Mouse (Mus musculus) stomach, postnatal 0 days (tissue): ENCODE data around the gene Bean1. TPM values are rescaled to one million over a fixed set of nuclear protein-coding genes. Genes with fewer than 3 reads are reported as not detected.

ENCODE experiments used
- ATAC-seq: fragments of 200-750 bp; cut with Nextera tagmentation; 2 replicates; pipeline ENCODE4 v1.8.0; 2017; ENCODE audit not compliant: low FRiP score, low TSS enrichment
- DNase-seq: peaks from one replicate; pipeline ENCODE4 v3.0.0-alpha.2; 2016; ENCODE audit warnings: low spot score
- H3K27ac ChIP-seq: fragments of 300-500 bp; sonication (generic); replicated peaks from 2 replicates; pipeline ENCODE4 v1.5.1; 2014; ENCODE audit warnings: mild to moderate bottlenecking, control low read depth
- H3K27me3 ChIP-seq: fragments of 300-500 bp; sonication (generic); 2 replicates; pipeline ENCODE4 v1.6.1; 2014; ENCODE audit warnings: low read length; ENCODE audit not compliant: control insufficient read depth, insufficient read depth
- H3K36me3 ChIP-seq: fragments of 300-500 bp; sonication (generic); 2 replicates; pipeline ENCODE4 v1.6.1; 2014; ENCODE audit warnings: low read length, mixed read lengths; ENCODE audit not compliant: control insufficient read depth, insufficient read depth
- H3K4me1 ChIP-seq: fragments of 300-500 bp; sonication (generic); replicated peaks from 2 replicates; pipeline ENCODE4 v1.6.1; 2014; ENCODE audit warnings: antibody characterized with exemption; ENCODE audit not compliant: control insufficient read depth, insufficient read depth
- H3K4me2 ChIP-seq: fragments of 300-500 bp; sonication (generic); replicated peaks from 2 replicates; pipeline ENCODE4 v1.6.1; 2014; ENCODE audit warnings: low read depth, mild to moderate bottlenecking, control low read depth, moderate library complexity
- H3K4me3 ChIP-seq: fragments of 300-500 bp; sonication (generic); 2 replicates; pipeline ENCODE4 v1.5.1; 2014; ENCODE audit warnings: low read depth, low read length, control low read depth
- H3K9ac ChIP-seq: fragments of 300-500 bp; sonication (generic); 2 replicates; pipeline ENCODE4 v1.6.1; 2014; ENCODE audit warnings: mild to moderate bottlenecking, low read length, control low read depth, mixed read lengths
- H3K9me3 ChIP-seq: fragments of 300-500 bp; sonication (generic); 2 replicates; pipeline ENCODE4 v1.6.1; 2016; ENCODE audit warnings: low read length; ENCODE audit not compliant: control insufficient read depth
- CTCF ChIP-seq: IDR thresholded peaks from 2 replicates; pipeline ENCODE4 v1.5.1; 2016; ENCODE audit warnings: antibody characterized with exemption, low read depth, mild to moderate bottlenecking, moderate library complexity
- EP300 ChIP-seq: optimal IDR thresholded peaks from 2 replicates; pipeline ENCODE3; 2016; ENCODE audit warnings: antibody characterized with exemption
- WGBS: fragments of 180-500 bp; shearing (Covaris S2); extraction: QIAGEN DNeasy Blood & Tissue Kit; methylation state at CpG from one replicate; pipeline ENCODE4 v1.1.7; 2014; 5-methylcytosine and 5-hydroxymethylcytosine counted together
- polyA plus RNA-seq: library from polyadenylated mRNA; unstranded; fragments of >200 nt; fragmentation: Nextera tagmentation; extraction: Ambion mirVana; gene quantifications from 2 replicates; pipeline ENCODE4 v1.2.1, GENCODE M21; 2015

Gene Bean1
- polyA plus RNA-seq, 1 experiment from 2014 or later, result 0.81 TPM

DNA sequence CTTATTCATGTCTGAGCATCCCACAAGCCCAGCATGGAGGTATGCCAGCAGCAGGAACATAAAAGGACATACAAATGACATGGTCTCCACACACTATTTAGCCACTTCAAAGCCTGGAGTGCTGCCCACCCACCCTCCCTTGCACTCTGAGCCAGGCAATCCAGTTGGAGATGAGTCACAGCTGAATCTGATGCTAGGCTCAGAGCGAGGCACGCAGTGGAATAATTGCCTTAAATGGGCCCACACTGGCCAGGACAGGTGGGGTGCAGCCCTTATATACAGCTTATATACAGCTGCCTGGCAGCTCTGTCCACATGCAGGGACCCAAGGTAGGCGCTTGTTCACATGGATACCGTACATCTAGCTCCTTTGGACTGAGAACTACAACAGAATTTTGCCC, 6.8 kb downstream of the Bean1 start:
- no peak for DNase-seq
- Histone ChIP-seq H3K4me2 (no peak overlapping the region), H3K27me3 (no peaks in the 10 kb centered on the region), H3K9me3 (no peaks in the 10 kb centered on the region), H3K9ac (no peak overlapping the region), H3K4me3 (no peak overlapping the region), H3K4me1 (no peaks in the 10 kb centered on the region), H3K36me3 (no peaks in the 10 kb centered on the region), H3K27ac (no peak overlapping the region)
- no peak for ATAC-seq
- WGBS, result 67% methylated on average over 4 of the region's 4 CpGs
- TF ChIP-seq CTCF, result no peak
- no peak for TF ChIP-seq EP300

DNA sequence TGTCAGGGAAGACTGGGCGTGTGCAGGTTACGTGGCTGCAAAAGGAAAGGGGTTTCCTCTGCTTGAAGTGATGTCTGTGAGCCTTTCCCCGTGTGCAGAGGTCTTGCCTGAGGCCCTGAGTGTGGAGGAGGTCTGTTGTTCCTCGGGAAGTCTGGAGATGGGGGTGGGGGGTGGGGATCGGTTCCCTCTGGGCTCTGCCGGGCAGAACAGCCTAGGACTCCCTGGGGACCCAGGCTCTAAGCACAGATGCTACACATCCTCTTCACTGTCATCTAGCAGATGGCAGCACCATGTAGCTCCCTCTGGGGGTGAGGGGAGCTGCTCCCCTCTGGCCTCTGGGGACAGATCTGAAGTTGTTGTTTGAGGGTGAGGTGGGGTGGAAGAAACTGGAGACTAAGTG, 14.7 kb downstream of the Bean1 start:
- no peaks in the 10 kb centered on the region for H3K9me3 ChIP-seq
- no peak overlapping the region for H3K9ac ChIP-seq
- no peak for ATAC-seq
- no peaks in the 10 kb centered on the region for H3K4me1 ChIP-seq
- no peak overlapping the region for H3K27ac ChIP-seq
- no peak for DNase-seq
- TF ChIP-seq EP300, result no peak
- no peak for TF ChIP-seq CTCF
- no peaks in the 10 kb centered on the region for H3K36me3 ChIP-seq
- WGBS, result 33% methylated on average over 6 of the region's 6 CpGs
- no peak overlapping the region for H3K4me2 ChIP-seq
- no peaks in the 10 kb centered on the region for H3K27me3 ChIP-seq
- H3K4me3 ChIP-seq, result no peak overlapping the region

DNA sequence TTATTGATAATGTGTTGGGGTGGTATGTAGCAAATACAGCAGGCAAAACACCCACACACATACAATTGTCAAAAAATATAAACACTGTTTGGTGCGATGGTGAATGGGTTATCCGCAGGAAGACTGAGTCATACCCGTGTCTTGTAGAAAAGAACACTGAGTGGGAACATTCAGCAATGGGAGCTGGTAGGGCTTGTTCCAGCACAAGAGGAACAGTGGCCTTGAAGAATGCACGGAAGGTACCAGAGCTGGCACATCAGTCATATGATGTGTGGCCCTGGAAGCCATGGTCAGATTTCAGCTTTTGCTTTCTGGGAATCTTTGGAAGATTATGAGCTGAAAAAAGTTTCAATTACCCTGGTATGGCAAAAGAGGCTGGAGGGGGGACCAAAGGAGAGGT, 16.6 kb downstream of the Bean1 start:
- no peak overlapping the region for H3K4me3 ChIP-seq
- H3K27me3 ChIP-seq, result no peaks in the 10 kb centered on the region
- H3K9me3 ChIP-seq, result no peaks in the 10 kb centered on the region
- no peaks in the 10 kb centered on the region for H3K36me3 ChIP-seq
- no peaks in the 10 kb centered on the region for H3K4me1 ChIP-seq
- no peak overlapping the region for H3K27ac ChIP-seq
- ATAC-seq (no peak), DNase-seq (no peak)
- no peak overlapping the region for H3K9ac ChIP-seq
- no peak for TF ChIP-seq CTCF
- no peak for TF ChIP-seq EP300
- H3K4me2 ChIP-seq, result no peak overlapping the region
- WGBS, result 83% methylated on average over 4 of the region's 4 CpGs

DNA sequence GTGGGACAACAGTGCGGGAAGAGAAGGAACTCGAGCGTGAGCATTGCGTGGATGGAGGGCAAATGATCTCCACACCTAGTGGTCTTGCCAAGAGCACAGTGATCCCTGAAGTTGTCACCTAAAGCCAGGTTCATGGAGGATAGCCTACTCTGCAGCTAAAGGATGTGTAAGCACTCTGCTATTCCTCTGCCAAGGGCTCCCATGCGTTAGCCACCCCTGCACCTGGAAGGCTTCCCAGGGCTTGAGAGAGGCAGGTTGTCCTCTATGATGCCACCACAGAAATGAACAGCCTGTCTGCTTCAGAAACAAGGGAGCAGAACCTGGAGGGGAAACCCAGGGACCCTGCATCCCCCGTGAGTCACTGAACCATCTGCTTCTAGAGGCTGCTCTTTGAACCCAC, 17.4 kb downstream of the Bean1 start:
- no peak overlapping the region for H3K4me3 ChIP-seq
- H3K9me3 ChIP-seq, result no peaks in the 10 kb centered on the region
- H3K4me1 ChIP-seq, result no peaks in the 10 kb centered on the region
- DNase-seq (no peak), ATAC-seq (no peak)
- H3K27ac ChIP-seq, result no peak overlapping the region
- H3K9ac ChIP-seq, result no peak overlapping the region
- H3K27me3 ChIP-seq, result no peaks in the 10 kb centered on the region
- WGBS, result 89% methylated on average over 6 of the region's 6 CpGs
- no peaks in the 10 kb centered on the region for H3K36me3 ChIP-seq
- H3K4me2 ChIP-seq, result no peak overlapping the region
- TF ChIP-seq CTCF, result no peak
- TF ChIP-seq EP300, result no peak

DNA sequence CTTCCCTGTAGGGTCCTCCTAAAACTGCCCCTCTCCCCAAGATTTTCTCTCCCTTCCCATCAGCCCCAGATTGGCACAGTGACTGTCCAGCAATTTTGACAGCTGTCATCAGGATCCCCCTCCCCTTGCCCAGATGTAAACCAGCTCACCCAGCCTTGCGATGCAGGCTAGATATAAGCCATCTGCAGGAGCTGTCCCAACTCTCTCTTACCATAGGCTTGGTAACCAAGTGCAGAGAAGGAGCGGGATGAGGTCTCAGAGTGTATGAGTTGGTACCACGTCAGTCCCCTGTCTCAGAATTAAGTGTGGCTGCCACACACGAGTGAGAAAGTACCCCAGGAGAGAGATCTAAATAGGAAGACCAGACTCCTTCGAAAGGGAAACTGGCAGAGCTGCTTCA, 18.2 kb downstream of the Bean1 start:
- TF ChIP-seq EP300 (no peak), CTCF (no peak)
- DNase-seq, result no peak
- ATAC-seq, result no peak
- no peak overlapping the region for H3K4me2 ChIP-seq
- H3K4me1 ChIP-seq, result no peaks in the 10 kb centered on the region
- no peaks in the 10 kb centered on the region for H3K36me3 ChIP-seq
- WGBS, result 62% methylated on average over 5 of the region's 5 CpGs
- H3K4me3 ChIP-seq, result no peak overlapping the region
- H3K27me3 ChIP-seq, result no peaks in the 10 kb centered on the region
- H3K27ac ChIP-seq, result no peak overlapping the region
- no peaks in the 10 kb centered on the region for H3K9me3 ChIP-seq
- no peak overlapping the region for H3K9ac ChIP-seq

DNA sequence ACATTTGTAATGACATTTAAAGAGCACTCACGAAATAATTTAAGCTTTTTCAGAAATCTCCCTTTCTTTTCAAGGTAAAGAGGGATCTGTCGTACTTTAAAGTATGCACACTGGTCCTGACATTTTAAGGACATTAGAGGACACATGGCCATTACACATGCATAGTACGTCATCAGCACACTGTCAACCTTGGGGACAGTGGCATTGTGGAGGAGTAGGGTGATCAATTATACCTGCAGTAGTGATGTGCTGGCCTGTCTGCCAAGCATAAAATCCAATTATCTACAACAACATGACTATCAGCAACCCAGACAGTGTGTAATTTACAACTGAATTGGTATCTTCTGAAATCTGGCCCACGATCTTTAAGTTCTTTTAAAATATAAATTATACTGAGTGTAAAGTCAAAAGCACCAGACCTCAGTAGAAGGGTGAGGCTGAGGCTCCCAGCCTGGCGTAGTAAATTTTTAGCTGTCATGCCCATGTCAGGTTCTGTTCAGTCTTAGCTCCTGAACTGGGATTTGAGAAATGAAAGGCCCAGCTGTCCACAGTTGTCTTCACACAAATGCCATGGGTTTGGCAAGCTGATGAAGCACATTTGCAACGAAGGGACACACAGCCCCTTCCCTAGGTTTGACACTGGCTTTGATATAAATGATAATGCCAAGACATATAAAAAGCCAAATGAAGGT, 20.7 kb downstream of the Bean1 start:
- ATAC-seq, result 0 out of 2 replicates have a peak, but pooled peaks have one; percentile 4
- H3K36me3 ChIP-seq, result no peaks in the 10 kb centered on the region
- H3K4me2 ChIP-seq, result no peak overlapping the region
- H3K9ac ChIP-seq, result no peak overlapping the region
- no peaks in the 10 kb centered on the region for H3K9me3 ChIP-seq
- H3K4me3 ChIP-seq, result no peak overlapping the region
- DNase-seq, result no peak
- TF ChIP-seq EP300 (no peak), CTCF (no peak)
- H3K27ac ChIP-seq, result no peak overlapping the region
- WGBS, result 68% methylated on average over 6 of the region's 6 CpGs
- no peaks in the 10 kb centered on the region for H3K27me3 ChIP-seq
- no peaks in the 10 kb centered on the region for H3K4me1 ChIP-seq
